Mouse (Mus musculus) CH12.LX (cell line): Measurements from ENCODE around the gene Sost.

ENCODE experiments used
- ELF1 ChIP-seq: IDR thresholded peaks from 2 replicates; pipeline ENCODE4 v1.6.1; 2014; ENCODE audit warnings: low read depth, mild to moderate bottlenecking, inconsistent platforms, low read length, improper control_type of control experiment
- JUN ChIP-seq: IDR thresholded peaks from 2 replicates; pipeline ENCODE4 v1.6.1; 2011; ENCODE audit warnings: low read depth, mild to moderate bottlenecking, low read length, improper control_type of control experiment, moderate library complexity; ENCODE audit not compliant: insufficient read depth
- RAD21 ChIP-seq: IDR thresholded peaks from 2 replicates; pipeline ENCODE4 v1.6.1; 2011; ENCODE audit warnings: low read depth, mild to moderate bottlenecking, low read length, improper control_type of control experiment, moderate library complexity
- UBTF ChIP-seq: IDR thresholded peaks from 2 replicates; pipeline ENCODE4 v1.6.1; 2012; ENCODE audit warnings: low read depth, mild to moderate bottlenecking, inconsistent platforms, low read length, improper control_type of control experiment, moderate library complexity
- USF1 ChIP-seq: IDR thresholded peaks from 2 replicates; pipeline ENCODE4 v1.6.1; 2014; ENCODE audit warnings: low read depth, mild to moderate bottlenecking, inconsistent platforms, low read length, improper control_type of control experiment

- TF ChIP-seq RAD21: no peak
- TF ChIP-seq ELF1: no peak
- no peak for TF ChIP-seq USF1
- TF ChIP-seq JUN: no peak
- no peak for TF ChIP-seq UBTF
These were observed 1.5 kb upstream of the Sost start for GRCm38 (mm10) chr11:101968311-101968710.
